Mouse (Mus musculus): ENCODE measurements around the gene Fgfr1op2. TPM values are rescaled to one million over a fixed set of nuclear protein-coding genes. Genes with fewer than 3 reads are reported as not detected.

The Fgfr1op2 gene
- polyA plus RNA-seq, 1 experiment from 2014 or later: 44.7 TPM

DNA sequence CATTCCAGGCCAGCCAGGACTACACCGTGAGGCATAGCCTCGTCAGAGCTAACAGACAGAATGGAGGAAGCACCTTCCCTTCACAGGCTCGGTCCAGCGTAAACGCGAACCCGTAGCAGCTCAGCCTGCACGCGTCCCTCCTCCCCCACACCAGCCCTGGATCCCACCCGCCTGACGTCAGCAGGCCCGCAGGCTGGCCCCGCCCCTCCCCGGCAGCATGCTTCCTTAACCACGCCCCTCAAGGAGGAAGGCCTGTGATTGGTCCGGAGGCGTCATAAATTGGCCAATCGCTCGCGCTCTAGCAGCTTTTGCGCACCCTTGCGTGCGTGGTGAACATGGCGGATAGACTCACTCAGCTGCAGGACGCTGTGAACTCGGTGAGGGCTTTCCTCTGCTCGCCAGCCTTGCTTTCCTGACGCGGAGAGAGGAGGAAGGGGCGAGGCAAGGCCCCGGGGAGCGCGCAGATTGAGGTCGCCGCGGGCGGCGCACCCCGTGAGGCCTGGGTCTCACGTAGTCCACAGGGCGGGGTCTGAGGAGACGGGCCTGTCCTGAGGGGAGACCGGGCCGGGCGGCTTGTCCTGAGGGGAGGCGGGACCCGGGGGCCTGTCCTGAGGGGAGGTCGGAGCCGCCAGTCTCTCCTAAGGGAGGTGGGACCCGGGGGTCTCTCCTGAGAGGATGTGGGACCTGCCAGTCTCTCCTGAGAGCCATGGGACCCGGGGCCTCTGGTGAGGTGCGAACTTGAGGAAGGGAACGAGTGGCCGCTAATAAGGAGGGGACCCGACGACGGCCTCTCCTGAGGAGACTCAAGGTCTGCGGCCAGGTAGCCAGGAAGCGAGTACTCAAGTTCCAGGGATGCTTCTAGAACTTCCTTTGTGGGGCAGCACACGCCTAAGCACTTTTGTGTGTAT lies 65.5 kb downstream of the Fgfr1op2 start, which contains the start of the genes Med21 and Tm7sf3:
Gene Med21, plus strand, starts transcription at position 272 of the 908 bp plus-strand sequence.
Gene Tm7sf3, minus strand, starts transcription at position 549 of the 908 bp plus-strand sequence.
- Histone ChIP-seq H3K27ac (ENCODE audit: low read depth, low read length) (peak within 1 kb of the TSS; percentile 77), H3K4me1 (ENCODE audit: control insufficient read depth, insufficient read depth, low read length) (peaks cover 8% of the 10 kb centered on the region; the same call in 1 of the 2 replicates), H3K36me3 (ENCODE audit: control insufficient read depth, insufficient read depth, low read length) (no peaks in the 10 kb centered on the region), H3K9ac (replicated peaks; ENCODE audit: low read depth, low read length) (peak within 1 kb of the TSS; percentile 83), H3K9me3 (ENCODE audit: control insufficient read depth, low read length) (no peaks in the 10 kb centered on the region), H3K27me3 (ENCODE audit: control insufficient read depth, insufficient read depth, low read length) (no peaks in the 10 kb centered on the region), H3K4me3 (ENCODE audit: low read depth, low read length) (peak within 1 kb of the TSS; percentile 69), H3K4me2 (ENCODE audit: low read depth, low read length) (peak within 1 kb of the TSS; percentile 74)
- WGBS: 1% methylated on average over 55 of the region's 60 CpGs
- ATAC-seq (ENCODE audit: low read depth): peak; percentile 98

DNA sequence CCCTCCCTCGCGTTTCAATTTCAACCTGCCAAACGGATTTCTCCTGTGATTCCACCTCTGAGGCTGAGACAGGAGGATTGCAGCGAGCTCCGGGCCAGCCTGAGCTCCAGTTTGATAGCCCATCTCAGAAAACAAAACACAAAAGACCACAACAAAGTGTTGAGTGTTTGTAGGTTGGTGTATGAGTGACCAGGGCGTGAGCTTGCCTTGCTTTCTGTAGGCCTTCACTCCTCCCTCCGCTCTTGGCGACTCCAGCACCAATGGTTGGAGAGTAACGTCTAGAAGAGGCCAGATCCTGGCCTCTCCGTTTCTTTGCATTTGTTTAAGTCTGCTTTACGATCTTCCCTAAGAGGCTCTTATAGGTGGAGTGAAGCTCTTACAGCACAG lies 66.2 kb downstream of the Fgfr1op2 start:
- Histone ChIP-seq H3K27me3 (ENCODE audit: control insufficient read depth, insufficient read depth, low read length) (no peaks in the 10 kb centered on the region), H3K4me2 (ENCODE audit: low read depth, low read length) (peak overlapping the region; percentile 74), H3K27ac (ENCODE audit: low read depth, low read length) (no peak overlapping the region), H3K9me3 (ENCODE audit: control insufficient read depth, low read length) (no peaks in the 10 kb centered on the region), H3K4me1 (ENCODE audit: control insufficient read depth, insufficient read depth, low read length) (peaks cover 8% of the 10 kb centered on the region; the same call in 1 of the 2 replicates), H3K36me3 (ENCODE audit: control insufficient read depth, insufficient read depth, low read length) (no peaks in the 10 kb centered on the region), H3K4me3 (ENCODE audit: low read depth, low read length) (peak overlapping the region; percentile 69), H3K9ac (replicated peaks; ENCODE audit: low read depth, low read length) (peak overlapping the region; percentile 83)
- ATAC-seq (ENCODE audit: low read depth): no peak
- WGBS: 36% methylated on average over 11 of the region's 11 CpGs

Other genes with a start within 250 kb of the Fgfr1op2 start
- 6.1 and 10.3 TPM in 2 replicates for gene Itpr2, start 75.0 kb upstream of the Fgfr1op2 start, polyA plus RNA-seq (2014; fragmentation: Nextera tagmentation; extraction: Ambion mirVana)
- 41.1 and 50.3 TPM in 2 replicates for gene Ints13, start 632 bp downstream of the Fgfr1op2 start, polyA plus RNA-seq (2014; fragmentation: Nextera tagmentation; extraction: Ambion mirVana)
- gene Med21, start 65.3 kb downstream of the Fgfr1op2 start, polyA plus RNA-seq (2014; fragmentation: Nextera tagmentation; extraction: Ambion mirVana): 119 and 122 TPM in 2 replicates
- gene Tm7sf3, start 65.6 kb downstream of the Fgfr1op2 start, polyA plus RNA-seq (2014; fragmentation: Nextera tagmentation; extraction: Ambion mirVana): 31.8 and 35.5 TPM in 2 replicates
- gene Stk38l, start 147.8 kb downstream of the Fgfr1op2 start, polyA plus RNA-seq (2014; fragmentation: Nextera tagmentation; extraction: Ambion mirVana): 13.9 and 18.2 TPM in 2 replicates
- gene Arntl2, start 218.9 kb downstream of the Fgfr1op2 start, polyA plus RNA-seq (2014; fragmentation: Nextera tagmentation; extraction: Ambion mirVana): 3.2 and 3.7 TPM in 2 replicates

Data from neural tube, embryonic 14.5 days (tissue).